14 mouse cellular contexts compared by ENCODE assay signal in genomic region chr3:83781460-83782222, GRCm38 (mm10). TPM values are rescaled to one million over a fixed set of nuclear protein-coding genes. Genes with fewer than 3 reads are reported as not detected.
"Had no signal": no experiment of that assay in that cellular context is flagged by ENCODE, and none has a peak within 500 bp of the region (broad histone marks: within the 10 kb centered on the region; RNA-seq: fewer than 3 reads in every experiment).

No protein-coding gene starts in this region.

- H3K9me3 ChIP-seq: limb, embryonic 13.5 days; neural tube, embryonic 15.5 days had no signal

- H3K9ac ChIP-seq: limb, embryonic 13.5 days; liver, embryonic 14.5 days; neural tube, embryonic 15.5 days had no signal

- H3K4me3 ChIP-seq: limb, embryonic 13.5 days; myocyte; neural tube, embryonic 15.5 days had no signal

- H3K36me3 ChIP-seq: limb, embryonic 13.5 days; neural tube, embryonic 15.5 days had no signal

- H3K27ac ChIP-seq: limb, embryonic 13.5 days; liver, embryonic 14.5 days; neural tube, embryonic 15.5 days; stomach, postnatal 0 days had no signal

- DNase-seq: kidney, postnatal 10 days; left cerebral cortex, postnatal 4 days; lung, adult 18-20 months; midbrain, embryonic 14.5 days; right cerebral cortex, adult 18-20 months; thymus, adult 2 months; thymus, postnatal 25 days had no signal

- H3K27me3 ChIP-seq: limb, embryonic 13.5 days had no signal

- H3K4me2 ChIP-seq: limb, embryonic 13.5 days; neural tube, embryonic 15.5 days had no signal

RNA-seq across cellular contexts. Expression of gene Sfrp2, which starts 15.5 kb away (rescaled TPM):
- total RNA-seq: liver, adult 2 months; megakaryocyte-erythroid progenitor cell, adult 5-6 weeks had no signal
